Mouse (Mus musculus) cerebellum, adult 11 months (tissue): ENCODE measurements around the gene Abhd11.
A peak's percentile ranks its signal among the peaks of the same experiment; 100 is the strongest.
"Not testable (repeated sequence)": the region's sequence is repeated elsewhere in the genome, so short reads cannot be mapped to it uniquely, and the experiment has no call there.

Experiments used
- DNase-seq: peaks from one replicate; pipeline ENCODE4 v3.0.0; 2022

Abhd11 gene

DNA sequence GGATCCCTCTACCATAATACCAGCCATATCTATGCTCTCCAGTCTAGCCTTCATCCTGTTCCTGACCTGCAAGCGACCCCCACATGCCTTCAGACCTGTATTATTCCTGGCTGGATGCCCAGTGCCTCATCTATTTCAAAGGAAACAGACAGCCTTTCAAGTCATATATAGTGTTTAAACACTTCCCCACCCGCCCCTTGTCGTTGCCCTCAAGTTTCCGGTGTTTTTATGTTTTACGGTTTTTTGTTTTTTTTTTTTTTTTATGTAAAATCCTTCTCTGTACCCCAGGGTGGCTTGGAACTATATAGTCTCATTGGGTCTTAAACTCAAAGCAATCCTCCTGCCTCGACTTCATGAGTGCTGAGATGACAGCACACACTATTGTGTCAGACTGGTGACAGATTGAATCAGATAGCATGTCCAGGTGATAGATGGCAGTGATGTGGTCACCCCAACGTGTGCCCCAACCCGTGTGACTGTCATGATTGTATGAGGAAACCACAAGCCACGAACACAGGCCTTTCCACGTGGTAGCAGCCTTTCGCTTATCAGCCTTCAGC, 15.8 kb downstream of the Abhd11 start:
- no peak for DNase-seq

DNA sequence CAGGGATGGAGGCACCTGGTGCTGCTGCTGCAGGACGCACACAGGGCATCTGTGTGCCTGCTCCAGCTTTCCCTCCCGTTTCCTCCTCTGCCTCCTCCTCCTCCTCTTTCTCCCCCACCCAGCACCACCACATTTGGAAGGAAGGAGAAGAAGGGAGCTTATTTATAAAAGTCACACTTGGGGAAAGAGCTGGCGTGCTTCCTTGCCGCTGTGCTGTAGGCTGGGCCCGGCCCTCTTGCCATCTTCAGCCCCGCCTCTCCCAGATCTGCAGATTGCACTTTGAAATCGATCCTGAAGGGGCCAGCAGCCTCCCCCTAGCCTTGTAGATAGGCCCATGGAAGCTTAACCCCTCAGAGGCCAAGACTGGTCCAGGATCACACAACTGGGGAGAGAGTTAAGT, 16.9 kb downstream of the Abhd11 start:
- DNase-seq = no peak

DNA sequence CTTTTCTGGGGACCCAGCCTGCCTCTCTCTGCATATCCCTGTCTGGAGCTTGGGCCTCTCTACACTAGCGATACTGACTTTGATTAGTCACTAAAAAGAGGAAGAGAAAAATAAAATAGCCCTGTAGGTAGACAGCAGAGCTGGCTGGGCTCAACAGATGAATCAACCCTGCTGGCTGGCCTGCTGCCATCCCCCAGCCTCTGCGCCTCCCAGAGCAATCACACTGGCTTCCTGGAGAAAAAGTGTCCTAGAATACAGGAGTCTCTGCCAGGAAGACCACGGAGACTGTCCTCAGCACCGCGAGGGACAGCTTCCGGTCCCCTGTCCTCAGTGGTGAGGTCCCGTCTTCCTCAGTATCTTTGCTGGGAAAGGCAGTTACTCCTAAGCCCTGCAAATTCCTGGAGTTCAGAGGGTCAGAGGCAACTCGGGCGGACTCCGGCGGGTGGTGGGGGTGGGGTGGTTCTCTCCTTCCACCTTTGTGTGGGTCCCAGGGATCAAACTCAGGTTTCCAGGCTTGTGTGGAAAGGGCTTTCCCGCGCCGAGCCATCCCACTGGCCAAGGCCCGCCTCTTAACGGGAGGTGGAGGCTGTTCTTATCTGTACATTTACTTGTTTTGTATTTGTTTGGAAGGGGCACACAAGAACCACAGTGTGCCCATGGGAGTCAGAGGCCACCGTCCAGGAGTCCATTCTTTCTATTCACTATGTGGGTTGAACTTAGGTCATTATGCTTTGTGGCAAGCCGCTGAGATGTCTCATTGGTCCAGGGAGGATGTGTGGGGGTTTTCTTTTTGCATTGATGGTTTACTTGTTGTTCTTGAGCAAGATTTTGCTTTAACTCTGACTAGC, 20.3 kb downstream of the Abhd11 start:
- peak; percentile 61 for DNase-seq

DNA sequence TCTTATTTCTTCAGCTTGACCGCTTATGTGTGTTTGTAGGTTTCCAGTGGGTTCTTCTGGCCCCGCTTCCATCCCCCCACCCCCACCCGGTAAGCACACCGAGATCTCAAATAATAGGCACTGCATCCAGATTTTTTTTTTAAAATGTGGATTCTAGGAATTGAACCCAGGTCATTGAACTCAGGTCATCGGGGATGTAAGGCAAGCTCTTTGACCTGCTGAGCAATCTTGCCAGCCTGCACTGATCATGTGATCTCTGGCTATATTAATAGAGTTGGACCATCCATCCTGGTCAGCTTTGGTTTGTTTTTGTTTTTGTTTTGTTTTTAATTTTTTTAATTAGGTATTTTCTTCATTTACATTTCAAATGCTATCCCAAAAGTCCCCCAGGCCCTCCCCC, 23.6 kb downstream of the Abhd11 start:
- no peak for DNase-seq

DNA sequence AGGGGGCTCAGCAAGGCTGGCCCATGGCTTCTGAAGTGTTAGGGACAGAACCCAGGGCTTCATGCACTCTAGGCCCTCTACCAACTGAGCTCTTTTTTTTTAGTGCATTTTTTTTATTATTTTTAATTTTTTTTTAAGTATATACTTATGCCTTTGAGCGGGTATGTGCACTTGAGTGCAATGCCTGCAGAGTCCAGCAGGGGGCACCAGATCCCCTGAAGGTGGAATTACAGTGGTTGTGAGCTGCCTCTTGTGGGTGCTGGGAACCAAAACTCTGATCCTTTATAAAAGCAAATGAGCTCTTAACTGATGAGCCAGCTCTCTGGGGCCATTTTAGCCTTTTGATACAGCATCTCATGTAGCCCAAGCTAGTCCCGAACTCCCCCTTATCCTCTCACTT, 25.6 kb downstream of the Abhd11 start:
- no peak for DNase-seq

DNA sequence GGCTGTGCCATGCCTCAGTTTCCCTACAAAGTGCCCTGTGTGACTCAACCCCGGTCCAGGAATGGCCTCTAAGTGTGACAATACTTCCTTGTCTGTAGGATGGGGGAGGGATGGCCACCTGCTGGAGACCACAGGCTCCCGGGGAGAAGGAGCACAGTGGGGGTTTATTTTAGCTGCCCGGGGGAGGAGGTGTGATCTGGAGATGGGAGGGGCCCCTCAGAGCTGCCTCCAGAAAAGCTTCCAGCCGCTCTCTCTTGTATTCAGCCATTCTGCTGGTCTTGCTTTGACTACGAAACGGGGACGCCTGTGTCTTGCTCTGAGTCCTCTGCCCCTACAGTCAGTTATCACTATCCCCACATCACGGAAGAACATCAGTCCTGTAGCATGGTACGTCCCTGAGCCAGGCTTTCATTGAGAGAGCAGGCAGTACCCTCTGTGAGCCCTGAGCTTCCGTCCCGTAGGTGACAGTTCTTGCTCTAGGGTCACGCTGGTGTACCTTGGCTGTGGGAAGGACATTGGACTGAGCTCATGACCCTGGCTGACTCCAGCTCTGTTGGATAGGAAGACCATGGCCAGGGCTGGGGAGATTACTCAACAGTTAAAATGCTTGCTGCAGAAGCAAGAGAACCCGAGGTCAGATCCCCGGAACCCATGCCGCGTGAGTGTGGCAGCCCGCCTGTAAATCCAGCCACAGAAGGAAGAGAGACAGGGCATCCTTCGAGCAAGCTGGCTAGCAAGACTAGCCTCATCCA, 26.8 kb downstream of the Abhd11 start:
- no peak for DNase-seq

DNA sequence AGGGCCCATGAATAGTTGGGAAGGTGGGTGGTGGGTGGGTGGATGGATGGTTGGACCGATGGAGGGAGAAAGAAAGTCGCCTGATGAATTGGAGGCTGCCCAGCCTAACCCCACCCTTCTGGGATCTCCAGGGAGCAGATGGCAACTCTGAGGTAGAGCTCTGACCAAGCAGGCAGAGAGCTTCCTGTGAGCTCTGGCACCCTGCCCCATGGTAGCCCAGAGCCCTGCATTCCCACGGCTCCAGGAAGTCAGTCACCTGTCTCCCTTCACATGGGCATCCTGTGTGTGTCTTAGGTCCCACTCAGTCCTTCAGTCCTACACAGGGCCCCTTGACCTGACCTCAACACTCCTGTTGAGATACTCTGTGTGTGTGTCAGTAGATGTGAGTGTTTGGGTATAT, 29.0 kb downstream of the Abhd11 start:
- DNase-seq = no peak

DNA sequence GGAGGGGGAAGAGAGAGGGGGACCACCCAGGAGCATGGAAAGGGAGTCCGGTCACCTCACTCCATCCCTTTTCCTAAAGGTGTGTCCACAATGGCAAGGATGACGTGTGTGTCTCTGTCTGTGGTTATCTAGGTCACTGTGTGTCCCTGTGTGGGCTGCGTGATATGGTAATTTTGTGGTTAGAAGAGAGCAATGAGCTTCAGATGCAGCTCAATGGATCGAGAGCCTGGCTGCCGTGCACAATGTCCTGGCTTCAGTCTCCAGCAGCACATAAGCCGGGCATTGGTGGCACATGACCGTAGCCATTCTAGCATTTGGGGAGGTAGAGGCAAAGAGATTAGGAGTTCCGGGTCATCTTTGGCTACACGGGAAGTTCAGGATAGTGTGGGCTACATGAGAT, 30.6 kb downstream of the Abhd11 start:
- no peak for DNase-seq

DNA sequence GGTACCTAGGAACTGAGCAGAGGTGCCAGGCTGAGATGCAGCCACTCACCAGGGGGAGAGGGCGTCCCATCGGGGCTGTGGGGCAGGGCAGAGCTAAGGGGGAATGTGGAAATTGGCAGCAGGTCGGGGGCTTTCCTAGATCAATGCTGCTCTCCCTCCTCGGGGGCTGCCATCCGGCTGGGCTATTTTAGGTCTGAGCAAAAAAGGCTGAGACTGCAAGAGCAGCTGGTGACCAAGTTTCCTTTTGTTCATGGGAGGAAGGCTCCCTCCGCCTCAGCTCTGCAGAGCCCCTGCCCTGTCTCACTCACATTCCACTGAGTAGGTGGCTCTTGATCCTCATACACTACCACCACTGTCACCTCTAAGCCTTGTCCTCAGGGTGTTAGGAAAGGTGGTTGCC, 31.1 kb downstream of the Abhd11 start:
- no peak for DNase-seq

DNA sequence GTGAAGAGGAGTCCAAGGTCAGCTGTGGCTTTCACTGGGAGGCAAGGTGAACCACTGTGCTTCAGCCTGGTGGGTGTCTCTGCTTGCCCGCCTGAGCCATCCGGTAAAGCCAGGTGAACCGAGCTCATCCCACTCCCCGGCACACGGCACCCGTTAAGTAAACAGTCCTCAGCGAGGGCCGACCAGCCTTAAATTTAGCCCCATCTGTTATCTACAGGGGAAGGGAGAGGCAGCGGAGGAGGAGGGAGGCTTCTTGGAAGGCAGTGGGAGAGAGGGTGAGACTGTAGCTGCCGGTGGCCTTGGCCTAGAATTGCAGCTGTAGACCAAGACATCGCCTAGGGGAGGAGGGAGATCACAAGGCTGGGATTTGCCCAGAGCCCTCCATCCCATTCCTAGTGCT, 31.8 kb downstream of the Abhd11 start:
- no peak for DNase-seq

DNA sequence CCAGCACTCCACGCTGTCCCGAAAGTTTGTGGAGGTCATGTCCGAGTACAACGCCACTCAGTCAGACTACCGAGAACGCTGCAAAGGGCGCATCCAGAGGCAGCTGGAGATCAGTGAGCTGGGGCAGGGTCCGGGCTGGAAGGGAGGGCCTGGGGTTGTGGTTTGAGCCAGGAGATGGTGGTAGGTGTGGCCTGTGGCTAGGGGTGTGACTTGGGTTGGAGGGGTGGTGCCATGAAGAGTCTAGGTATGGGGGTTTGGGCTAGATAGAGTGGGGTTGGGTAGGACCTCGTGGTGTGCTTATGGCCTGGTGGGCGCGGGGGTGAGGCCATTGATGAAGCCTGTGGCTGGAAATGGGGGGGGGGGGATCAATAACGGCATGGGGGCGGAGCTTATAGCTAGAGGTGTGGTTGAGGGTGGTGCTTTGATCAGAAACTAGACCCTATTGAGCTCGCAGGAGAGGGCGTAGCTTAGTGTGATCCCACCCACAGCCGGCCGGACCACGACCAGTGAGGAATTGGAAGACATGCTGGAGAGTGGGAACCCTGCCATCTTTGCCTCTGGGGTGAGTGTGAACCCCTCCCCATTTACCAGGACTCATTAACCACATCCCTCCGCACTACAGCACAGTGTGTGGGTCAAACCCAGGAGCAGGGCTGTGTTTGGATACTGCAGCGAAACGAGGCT, 33.3 kb downstream of the Abhd11 start:
- no peak for DNase-seq

DNA sequence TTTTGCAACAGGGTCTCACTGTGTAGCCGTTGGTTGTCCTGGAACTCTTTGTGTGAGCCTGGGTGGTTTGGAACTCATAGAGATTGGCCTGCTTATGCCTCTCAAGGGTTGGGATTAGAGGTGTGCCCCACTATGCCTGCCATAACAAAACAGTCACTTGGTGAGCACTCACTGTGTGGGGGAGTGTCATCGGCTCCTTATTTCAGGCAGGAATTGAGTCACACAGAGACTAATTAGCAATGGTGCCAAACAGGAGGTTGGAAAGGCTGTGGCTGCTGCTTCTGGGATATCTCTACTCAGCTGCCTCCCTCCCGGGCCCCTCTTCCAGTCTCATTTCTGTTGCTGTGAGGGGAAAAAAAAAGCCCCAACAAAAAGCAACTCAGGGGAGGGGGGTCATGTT, 35.6 kb downstream of the Abhd11 start:
- DNase-seq = no peak

DNA sequence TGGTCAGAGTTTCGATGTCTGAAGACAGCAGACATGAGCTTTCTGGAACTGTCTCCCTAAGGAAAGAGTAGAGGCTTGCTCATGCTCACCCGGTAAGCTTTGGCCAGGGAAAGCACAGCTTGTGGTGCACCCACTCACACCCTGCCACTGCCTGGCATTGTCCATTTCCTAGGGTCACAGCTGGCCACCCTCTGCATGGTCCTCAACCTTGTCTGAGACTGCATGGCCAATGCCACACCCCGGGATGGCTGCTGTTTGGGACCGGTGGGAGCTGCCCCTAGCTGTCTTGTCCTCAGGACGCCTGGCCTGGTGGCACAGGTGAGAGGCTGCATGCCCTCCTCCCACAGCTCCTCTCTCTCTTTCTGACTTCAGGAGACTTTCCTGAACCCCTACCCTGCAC, 39.6 kb downstream of the Abhd11 start:
- no peak for DNase-seq

DNA sequence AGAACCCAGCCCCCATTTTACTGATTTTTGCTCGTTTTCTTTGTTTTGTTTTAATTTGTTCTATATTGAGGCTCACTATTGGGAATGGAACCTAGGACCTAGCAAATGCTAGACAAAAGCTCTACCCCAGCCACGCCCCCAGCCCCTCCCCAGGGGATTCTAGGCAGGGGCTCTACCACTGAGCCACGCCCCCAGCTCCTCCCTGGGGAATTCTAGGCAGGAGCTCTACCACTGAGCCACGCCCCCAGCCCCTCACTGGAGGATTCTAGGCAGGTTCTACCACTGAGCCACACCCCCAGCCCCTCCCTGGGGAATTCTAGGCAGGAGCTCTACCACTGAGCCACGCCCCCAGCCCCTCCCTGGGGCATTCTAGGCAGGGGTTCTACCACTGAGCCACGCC, 40.3 kb downstream of the Abhd11 start:
- DNase-seq = not testable (repeated sequence)

DNA sequence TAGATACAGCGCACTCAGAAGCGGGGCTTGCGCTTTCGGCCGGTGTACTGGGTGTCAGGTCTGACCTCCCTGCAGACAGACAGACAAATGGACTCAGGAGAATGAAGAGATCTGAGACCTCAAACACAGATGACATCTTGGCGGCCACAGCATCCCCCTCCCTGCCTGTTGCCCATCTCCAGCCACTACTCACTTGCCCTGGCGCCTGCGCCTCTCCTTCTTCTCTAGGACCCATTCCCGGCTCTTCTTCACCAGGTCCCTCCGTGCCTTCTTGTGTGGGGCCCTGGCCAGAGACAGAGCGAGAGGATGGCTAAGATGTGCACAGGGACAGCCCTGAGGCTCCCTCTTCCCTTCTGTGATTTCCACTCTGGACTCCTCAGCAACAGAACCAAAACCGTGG, 44.4 kb downstream of the Abhd11 start:
- DNase-seq = no peak
